Mouse (Mus musculus): ENCODE data around the gene Caln1. TPM values are rescaled to one million over a fixed set of nuclear protein-coding genes. Genes with fewer than 3 reads are reported as not detected.
A peak's percentile ranks its signal among the peaks of the same experiment; 100 is the strongest.

Gene Caln1
- polyA plus RNA-seq, 1 experiment from 2014 or later: 49.3 TPM

DNA sequence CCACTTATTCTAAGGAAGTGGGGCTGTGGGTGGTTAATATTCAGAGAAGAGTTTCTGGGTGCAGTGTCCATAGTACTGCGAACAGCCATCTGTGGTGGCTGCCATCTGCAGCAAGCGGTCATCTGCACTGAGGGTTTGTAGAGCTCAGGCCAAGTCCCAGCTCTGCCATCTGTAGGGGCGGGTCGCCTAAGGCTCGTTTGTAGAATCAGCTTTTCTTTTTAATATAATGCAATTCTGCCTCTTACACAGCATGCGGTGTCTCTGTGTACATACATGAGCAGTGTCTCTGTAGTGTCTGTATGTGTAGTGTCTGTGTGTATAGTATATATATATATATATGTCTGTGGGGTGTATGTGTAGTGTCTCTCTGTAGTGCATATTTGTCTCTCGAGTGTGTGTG, 35.7 kb upstream of the Caln1 start:
- peaks cover 5% of the 10 kb centered on the region; the same call in 1 of the 2 replicates for H3K4me1 ChIP-seq (ENCODE audit: control insufficient read depth, insufficient read depth, low read depth, low read length)
- H3K9ac ChIP-seq (ENCODE audit: low read depth, low read length): no peak overlapping the region
- H3K27ac ChIP-seq (ENCODE audit: low read depth, low read length): peak overlapping the region; percentile 35; the same call in 1 of the 2 replicates
- peak; percentile 76 for ATAC-seq
- H3K9me3 ChIP-seq (ENCODE audit: control insufficient read depth, low read length): no peaks in the 10 kb centered on the region; the same call in 1 of the 2 replicates
- 71% methylated on average over 7 of the region's 7 CpGs for WGBS
- no peaks in the 10 kb centered on the region for H3K27me3 ChIP-seq (replicated peaks; ENCODE audit: control insufficient read depth, insufficient read depth, low read length)
- H3K36me3 ChIP-seq (ENCODE audit: control insufficient read depth, insufficient read depth, low read length): peaks cover 11% of the 10 kb centered on the region
- no peak overlapping the region for H3K4me2 ChIP-seq (ENCODE audit: low read length)
- no peak overlapping the region for H3K4me3 ChIP-seq (ENCODE audit: low read length)

GRCm38 (mm10) chr5:130333971-130334370, 35.3 kb upstream of the Caln1 start:
- 82% methylated on average over 11 of the region's 11 CpGs for WGBS
- H3K4me3 ChIP-seq (ENCODE audit: low read length): no peak overlapping the region
- H3K27ac ChIP-seq (ENCODE audit: low read depth, low read length): no peak overlapping the region
- H3K36me3 ChIP-seq (ENCODE audit: control insufficient read depth, insufficient read depth, low read length): peaks cover 11% of the 10 kb centered on the region
- H3K4me2 ChIP-seq (ENCODE audit: low read length): no peak overlapping the region
- H3K9ac ChIP-seq (ENCODE audit: low read depth, low read length): no peak overlapping the region
- no peaks in the 10 kb centered on the region for H3K27me3 ChIP-seq (replicated peaks; ENCODE audit: control insufficient read depth, insufficient read depth, low read length)
- ATAC-seq: 0 out of 2 replicates have a peak, but pooled peaks have one; percentile 20
- peaks cover 5% of the 10 kb centered on the region; the same call in 1 of the 2 replicates for H3K4me1 ChIP-seq (ENCODE audit: control insufficient read depth, insufficient read depth, low read depth, low read length)
- H3K9me3 ChIP-seq (ENCODE audit: control insufficient read depth, low read length): no peaks in the 10 kb centered on the region; the same call in 1 of the 2 replicates

DNA sequence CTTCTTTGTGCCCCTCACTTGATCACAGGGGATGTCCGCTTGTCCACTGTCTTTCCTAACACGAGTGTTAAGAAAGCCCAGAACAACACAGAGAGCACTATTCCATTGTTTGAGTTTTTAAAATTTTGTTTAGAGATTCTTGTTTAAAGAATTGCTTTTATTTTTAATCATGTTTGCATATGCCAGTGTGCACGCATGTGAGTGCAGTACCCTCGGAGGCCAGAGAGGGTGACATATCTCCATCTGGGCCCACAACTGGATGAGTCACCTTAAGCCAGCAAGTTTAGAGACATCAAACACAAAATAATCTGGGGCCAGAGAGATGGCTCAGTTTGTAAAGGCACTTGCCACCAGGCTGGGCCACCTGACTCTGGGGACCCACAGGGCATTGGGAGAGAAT, 33.8 kb upstream of the Caln1 start:
- over 99% methylated on average over 4 of the region's 4 CpGs for WGBS

GRCm38 (mm10) chr5:130340656-130341055, 28.6 kb upstream of the Caln1 start:
- Histone ChIP-seq H3K4me1 (ENCODE audit: control insufficient read depth, insufficient read depth, low read depth, low read length) (no peaks in the 10 kb centered on the region), H3K27me3 (replicated peaks; ENCODE audit: control insufficient read depth, insufficient read depth, low read length) (no peaks in the 10 kb centered on the region), H3K27ac (ENCODE audit: low read depth, low read length) (no peak overlapping the region), H3K9me3 (ENCODE audit: control insufficient read depth, low read length) (no peaks in the 10 kb centered on the region), H3K4me2 (ENCODE audit: low read length) (no peak overlapping the region), H3K9ac (ENCODE audit: low read depth, low read length) (no peak overlapping the region), H3K4me3 (ENCODE audit: low read length) (no peak overlapping the region), H3K36me3 (ENCODE audit: control insufficient read depth, insufficient read depth, low read length) (peaks cover 18% of the 10 kb centered on the region)
- no peak for ATAC-seq
- 93% methylated on average over 15 of the region's 15 CpGs for WGBS

More for the DNA sequence above, 33.8 kb upstream of the Caln1 start:
- Histone ChIP-seq H3K9ac (ENCODE audit: low read depth, low read length) (no peak overlapping the region), H3K36me3 (ENCODE audit: control insufficient read depth, insufficient read depth, low read length) (peaks cover 11% of the 10 kb centered on the region), H3K4me2 (ENCODE audit: low read length) (no peak overlapping the region), H3K27me3 (replicated peaks; ENCODE audit: control insufficient read depth, insufficient read depth, low read length) (no peaks in the 10 kb centered on the region), H3K27ac (ENCODE audit: low read depth, low read length) (no peak overlapping the region), H3K4me3 (ENCODE audit: low read length) (no peak overlapping the region), H3K9me3 (ENCODE audit: control insufficient read depth, low read length) (no peaks in the 10 kb centered on the region; the same call in 1 of the 2 replicates), H3K4me1 (ENCODE audit: control insufficient read depth, insufficient read depth, low read depth, low read length) (peaks cover 5% of the 10 kb centered on the region; the same call in 1 of the 2 replicates)
- no peak for ATAC-seq

GRCm38 (mm10) chr5:130344999-130345398, 24.3 kb upstream of the Caln1 start:
- Histone ChIP-seq H3K27me3 (replicated peaks; ENCODE audit: control insufficient read depth, insufficient read depth, low read length) (no peaks in the 10 kb centered on the region), H3K9me3 (ENCODE audit: control insufficient read depth, low read length) (no peaks in the 10 kb centered on the region), H3K36me3 (ENCODE audit: control insufficient read depth, insufficient read depth, low read length) (peaks cover 12% of the 10 kb centered on the region; the same call in 1 of the 2 replicates), H3K9ac (ENCODE audit: low read depth, low read length) (no peak overlapping the region), H3K4me3 (ENCODE audit: low read length) (no peak overlapping the region), H3K4me1 (ENCODE audit: control insufficient read depth, insufficient read depth, low read depth, low read length) (no peaks in the 10 kb centered on the region), H3K4me2 (ENCODE audit: low read length) (no peak overlapping the region), H3K27ac (ENCODE audit: low read depth, low read length) (no peak overlapping the region)
- ATAC-seq: no peak
- WGBS: 96% methylated on average over 7 of the region's 7 CpGs

GRCm38 (mm10) chr5:130345871-130346270, 23.4 kb upstream of the Caln1 start:
- no peak overlapping the region for H3K4me2 ChIP-seq (ENCODE audit: low read length)
- H3K27me3 ChIP-seq (replicated peaks; ENCODE audit: control insufficient read depth, insufficient read depth, low read length): no peaks in the 10 kb centered on the region
- no peaks in the 10 kb centered on the region for H3K4me1 ChIP-seq (ENCODE audit: control insufficient read depth, insufficient read depth, low read depth, low read length)
- peaks cover 9% of the 10 kb centered on the region; the same call in 1 of the 2 replicates for H3K36me3 ChIP-seq (ENCODE audit: control insufficient read depth, insufficient read depth, low read length)
- no peaks in the 10 kb centered on the region for H3K9me3 ChIP-seq (ENCODE audit: control insufficient read depth, low read length)
- no peak overlapping the region for H3K27ac ChIP-seq (ENCODE audit: low read depth, low read length)
- 82% methylated on average over 2 of the region's 2 CpGs for WGBS
- H3K9ac ChIP-seq (ENCODE audit: low read depth, low read length): no peak overlapping the region
- ATAC-seq: no peak
- H3K4me3 ChIP-seq (ENCODE audit: low read length): no peak overlapping the region

- H3K4me2 ChIP-seq (ENCODE audit: low read length): no peak overlapping the region
- H3K36me3 ChIP-seq (ENCODE audit: control insufficient read depth, insufficient read depth, low read length): no peaks in the 10 kb centered on the region
- H3K27me3 ChIP-seq (replicated peaks; ENCODE audit: control insufficient read depth, insufficient read depth, low read length): no peaks in the 10 kb centered on the region
- no peak overlapping the region for H3K9ac ChIP-seq (ENCODE audit: low read depth, low read length)
- no peaks in the 10 kb centered on the region for H3K9me3 ChIP-seq (ENCODE audit: control insufficient read depth, low read length)
- WGBS: 65% methylated on average over 7 of the region's 7 CpGs
- H3K4me3 ChIP-seq (ENCODE audit: low read length): no peak overlapping the region
- no peaks in the 10 kb centered on the region for H3K4me1 ChIP-seq (ENCODE audit: control insufficient read depth, insufficient read depth, low read depth, low read length)
- no peak for ATAC-seq
- H3K27ac ChIP-seq (ENCODE audit: low read depth, low read length): no peak overlapping the region
Observed at GRCm38 (mm10) chr5:130355223-130355622, 14.0 kb upstream of the Caln1 start.

GRCm38 (mm10) chr5:130363111-130363510, 6.1 kb upstream of the Caln1 start:
- H3K4me2 ChIP-seq (ENCODE audit: low read length): no peak overlapping the region
- no peak overlapping the region for H3K9ac ChIP-seq (ENCODE audit: low read depth, low read length)
- no peaks in the 10 kb centered on the region for H3K9me3 ChIP-seq (ENCODE audit: control insufficient read depth, low read length)
- no peaks in the 10 kb centered on the region for H3K4me1 ChIP-seq (ENCODE audit: control insufficient read depth, insufficient read depth, low read depth, low read length)
- H3K27ac ChIP-seq (ENCODE audit: low read depth, low read length): no peak overlapping the region
- H3K36me3 ChIP-seq (ENCODE audit: control insufficient read depth, insufficient read depth, low read length): no peaks in the 10 kb centered on the region
- WGBS: 60% methylated on average over 4 of the region's 4 CpGs
- ATAC-seq: no peak
- H3K27me3 ChIP-seq (replicated peaks; ENCODE audit: control insufficient read depth, insufficient read depth, low read length): no peaks in the 10 kb centered on the region
- H3K4me3 ChIP-seq (ENCODE audit: low read length): no peak overlapping the region

DNA sequence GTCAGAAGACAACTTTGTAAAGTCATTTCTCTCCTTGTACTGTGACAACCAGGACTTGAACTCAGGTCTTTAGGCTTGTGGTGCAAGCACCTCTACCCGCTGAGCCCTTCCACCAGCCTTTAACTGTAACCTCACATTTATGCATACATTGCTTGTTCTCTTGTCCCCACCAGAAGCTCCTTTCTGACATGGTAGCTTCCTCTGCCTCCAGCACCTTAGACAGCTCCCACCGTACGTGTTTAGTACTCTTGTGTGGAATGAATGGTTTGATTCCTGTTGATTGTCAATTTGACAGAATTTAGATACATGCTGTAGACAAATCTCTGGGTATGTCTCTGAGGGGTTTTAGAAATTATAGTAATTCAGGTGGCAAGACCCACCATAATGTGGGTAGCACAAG, 5.5 kb upstream of the Caln1 start:
- H3K9ac ChIP-seq (ENCODE audit: low read depth, low read length): no peak overlapping the region
- no peak for ATAC-seq
- no peak overlapping the region for H3K4me3 ChIP-seq (ENCODE audit: low read length)
- H3K9me3 ChIP-seq (ENCODE audit: control insufficient read depth, low read length): no peaks in the 10 kb centered on the region
- H3K4me1 ChIP-seq (ENCODE audit: control insufficient read depth, insufficient read depth, low read depth, low read length): no peaks in the 10 kb centered on the region
- no peaks in the 10 kb centered on the region for H3K36me3 ChIP-seq (ENCODE audit: control insufficient read depth, insufficient read depth, low read length)
- H3K27me3 ChIP-seq (replicated peaks; ENCODE audit: control insufficient read depth, insufficient read depth, low read length): no peaks in the 10 kb centered on the region
- H3K27ac ChIP-seq (ENCODE audit: low read depth, low read length): no peak overlapping the region
- H3K4me2 ChIP-seq (ENCODE audit: low read length): no peak overlapping the region
- WGBS: 57% methylated on average over 3 of the region's 3 CpGs

- Histone ChIP-seq H3K4me2 (ENCODE audit: low read length) (no peak overlapping the region), H3K4me3 (ENCODE audit: low read length) (no peak overlapping the region), H3K9me3 (ENCODE audit: control insufficient read depth, low read length) (no peaks in the 10 kb centered on the region), H3K9ac (ENCODE audit: low read depth, low read length) (no peak overlapping the region), H3K27ac (ENCODE audit: low read depth, low read length) (no peak overlapping the region), H3K27me3 (replicated peaks; ENCODE audit: control insufficient read depth, insufficient read depth, low read length) (no peaks in the 10 kb centered on the region), H3K36me3 (ENCODE audit: control insufficient read depth, insufficient read depth, low read length) (no peaks in the 10 kb centered on the region), H3K4me1 (ENCODE audit: control insufficient read depth, insufficient read depth, low read depth, low read length) (no peaks in the 10 kb centered on the region)
- ATAC-seq: no peak
- 75% methylated on average over 6 of the region's 6 CpGs for WGBS
Observed at GRCm38 (mm10) chr5:130368236-130368635, 1.0 kb upstream of the Caln1 start.

Measured in hindbrain, embryonic 16.5 days (tissue).